Mouse (Mus musculus): ENCODE data around the gene Zc3h12c. TPM values are rescaled to one million over a fixed set of nuclear protein-coding genes. Genes with fewer than 3 reads are reported as not detected.

Gene Zc3h12c
- polyA plus RNA-seq, 2 experiments from 2014 or later = 0.95 to 1.2 TPM

- ATAC-seq = peak; percentile 71
These were observed 69.8 kb downstream of the Zc3h12c start for GRCm38 (mm10) chr9:52098600-52098999.

DNA sequence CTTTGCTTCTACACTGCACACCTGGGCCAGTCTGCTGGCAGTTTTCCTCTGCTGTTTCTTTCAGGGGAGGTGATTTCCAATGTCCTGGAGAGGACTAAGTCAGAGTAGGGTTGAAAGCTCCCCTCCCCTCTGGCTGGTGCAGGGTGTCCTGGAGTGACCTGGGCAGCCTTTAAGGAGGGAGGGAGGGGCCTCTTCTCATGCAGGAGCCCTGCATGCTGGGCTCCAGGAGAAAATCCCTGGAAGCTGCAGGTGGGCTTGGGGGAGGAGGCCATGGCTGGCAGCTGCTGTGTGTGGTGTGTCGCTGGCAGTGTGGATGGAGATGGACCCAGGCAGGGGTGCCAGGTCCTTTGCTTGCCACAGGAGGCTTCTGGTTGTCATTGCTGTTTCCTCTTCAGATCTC lies 71.0 kb downstream of the Zc3h12c start:
- no peak for ATAC-seq

GRCm38 (mm10) chr9:52095666-52096065 lies 72.7 kb downstream of the Zc3h12c start:
- no peak for ATAC-seq

- ATAC-seq = no peak
These were observed 73.8 kb downstream of the Zc3h12c start for GRCm38 (mm10) chr9:52094471-52094980.

- no peak for ATAC-seq
These were observed 74.4 kb downstream of the Zc3h12c start for GRCm38 (mm10) chr9:52094016-52094415.

DNA sequence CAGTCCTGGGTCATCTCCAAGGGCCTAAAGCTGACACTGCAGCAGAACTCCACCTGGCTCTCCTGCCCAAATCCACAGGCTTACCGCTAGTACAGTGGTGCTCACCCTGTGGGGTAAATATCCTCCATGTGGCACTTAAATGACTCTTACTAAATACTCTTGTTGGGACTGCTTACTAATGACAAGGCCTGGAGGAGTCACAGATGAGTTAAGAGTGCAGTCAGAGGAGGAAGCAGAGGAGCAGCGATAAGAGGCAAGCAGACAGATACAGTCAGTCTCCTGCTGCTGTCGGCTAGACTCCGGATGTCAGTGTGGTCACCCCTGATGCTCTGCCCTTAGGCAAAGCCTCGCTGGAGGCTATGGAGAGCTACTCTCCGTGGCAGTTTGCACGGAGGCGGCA lies 75.3 kb downstream of the Zc3h12c start:
- ATAC-seq = no peak

DNA sequence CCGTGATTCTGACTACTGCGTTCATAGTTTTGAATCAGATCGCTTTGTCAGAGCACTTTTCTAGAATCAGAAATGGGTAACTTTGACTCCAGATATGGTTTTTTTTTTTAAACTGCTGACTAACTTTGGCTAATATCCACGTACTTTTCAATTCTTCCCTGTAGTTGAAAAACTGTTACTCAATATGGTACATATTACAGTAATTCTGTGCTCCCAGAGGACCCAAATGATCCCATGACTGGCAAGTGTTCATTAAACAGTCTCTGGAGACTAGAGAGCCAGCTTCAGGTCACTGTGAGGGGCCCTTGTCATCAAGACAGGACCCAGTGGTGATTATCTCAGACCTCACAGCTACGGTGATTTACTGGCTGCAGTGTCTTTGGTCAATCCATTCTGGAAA lies 76.1 kb downstream of the Zc3h12c start:
- ATAC-seq = no peak

DNA sequence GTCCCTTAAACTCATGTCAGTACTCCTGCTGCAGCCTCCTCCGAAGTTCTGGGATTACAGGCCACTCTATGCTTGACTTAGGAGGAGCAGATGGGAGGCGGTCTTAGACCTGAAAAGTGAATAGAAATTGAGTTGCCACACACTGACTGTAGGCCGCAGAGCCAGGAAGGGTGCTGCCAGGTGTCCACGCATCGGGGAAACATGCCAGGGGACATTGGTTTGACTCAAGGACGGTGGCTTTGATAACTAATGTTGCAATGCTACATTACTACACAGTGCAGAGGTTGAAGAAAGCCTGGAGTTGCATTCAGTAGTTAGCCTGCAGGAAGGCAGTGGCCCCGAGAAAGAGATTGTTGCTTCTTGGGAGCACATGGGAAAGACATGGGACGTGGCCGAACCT lies 76.6 kb downstream of the Zc3h12c start:
- no peak for ATAC-seq

DNA sequence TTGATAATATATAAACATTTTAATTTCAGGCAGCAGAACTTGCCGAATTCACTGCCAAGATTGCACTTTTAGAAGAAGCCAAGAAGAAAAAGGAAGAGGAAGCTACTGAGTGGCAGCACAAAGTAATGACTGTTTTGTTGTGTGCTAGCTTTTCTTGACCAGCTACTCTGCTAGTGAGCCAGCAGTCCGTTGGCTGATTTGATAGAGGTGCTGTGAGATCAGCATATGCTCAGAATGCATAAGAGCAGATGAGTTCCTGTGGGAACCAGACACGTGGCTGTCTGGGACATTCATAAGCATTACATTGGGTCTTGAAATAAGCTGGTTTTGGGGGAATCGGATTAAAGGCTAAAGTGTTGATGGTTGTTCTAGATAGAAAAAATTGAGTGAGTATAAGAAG lies 86.0 kb downstream of the Zc3h12c start:
- no peak for ATAC-seq

GRCm38 (mm10) chr9:52081979-52082378 lies 86.4 kb downstream of the Zc3h12c start:
- ATAC-seq = no peak

DNA sequence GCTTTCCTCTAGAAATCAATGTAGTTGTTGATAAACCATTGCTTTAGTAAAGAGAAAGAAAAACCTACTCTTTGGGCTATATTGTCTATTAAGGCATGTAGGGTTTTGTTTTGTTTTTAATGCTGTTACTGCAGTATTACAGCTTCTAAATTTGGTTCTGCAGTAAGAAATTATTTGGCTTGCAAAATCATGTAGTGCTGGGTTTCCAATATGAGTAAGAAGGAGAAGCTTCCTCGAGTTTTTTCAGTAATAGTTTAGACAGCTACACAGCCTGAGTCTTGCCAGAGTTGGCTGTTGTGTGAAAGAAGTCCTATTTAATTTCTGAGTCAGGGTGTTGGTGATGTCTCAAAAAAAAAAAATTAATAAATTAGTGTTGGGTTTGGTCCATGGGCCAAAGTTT lies 90.7 kb downstream of the Zc3h12c start:
- ATAC-seq = no peak

DNA sequence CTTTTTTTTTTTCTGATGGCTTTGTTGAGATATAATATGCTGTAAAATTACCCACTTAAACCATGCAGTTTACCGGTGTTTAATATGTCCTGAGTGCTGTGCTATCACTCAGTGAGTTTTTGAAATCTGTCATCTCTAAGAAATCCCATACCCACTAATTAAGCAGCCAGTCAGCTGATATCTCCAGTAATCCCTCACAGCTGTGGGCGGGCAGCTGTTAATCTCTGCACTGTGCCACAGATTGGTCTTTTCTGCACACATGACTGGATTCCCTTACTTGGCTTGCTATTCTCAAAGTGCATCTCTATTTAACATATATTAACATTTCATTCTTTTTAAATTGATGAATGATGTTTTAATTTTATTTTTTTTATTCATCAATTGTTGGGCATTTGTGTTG lies 92.3 kb downstream of the Zc3h12c start:
- no peak for ATAC-seq

DNA sequence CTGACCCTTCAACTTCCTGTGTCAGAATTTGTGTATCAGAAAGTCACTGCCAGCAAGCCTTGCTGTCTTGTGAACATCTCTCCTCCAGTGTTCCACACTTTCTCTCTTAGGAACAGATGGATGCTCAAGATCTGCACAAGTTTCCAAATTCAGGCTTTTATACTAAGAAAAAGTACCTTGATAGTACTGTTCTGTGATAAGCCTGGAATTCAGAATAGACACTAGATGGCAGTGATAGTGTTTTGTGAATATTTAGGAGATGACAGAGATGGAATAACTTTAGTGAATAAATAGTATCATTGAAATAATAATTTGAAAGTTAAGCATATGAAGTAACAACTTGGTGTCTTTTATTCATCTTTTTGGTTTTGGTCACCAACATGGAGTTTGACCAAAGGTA lies 96.2 kb downstream of the Zc3h12c start:
- no peak for ATAC-seq

- peak; percentile 52 for ATAC-seq
These were observed 97.0 kb downstream of the Zc3h12c start for GRCm38 (mm10) chr9:52071352-52071751.

- peak; percentile 64 for ATAC-seq
These were observed 98.3 kb downstream of the Zc3h12c start for GRCm38 (mm10) chr9:52070052-52070451.

Other genes starting within 250 kb of the Zc3h12c start
- 10 to 100 TPM in 1 of 2 experiments, 1 to 10 TPM in 1; 9.2 to 12.9 TPM for gene Fdx1, start 205.0 kb downstream of the Zc3h12c start, polyA plus RNA-seq (2017; shearing (Covaris generic))
- 10 to 100 TPM; 39.6 to 48.0 TPM for gene Rdx, start 121.4 kb downstream of the Zc3h12c start, polyA plus RNA-seq (2017; shearing (Covaris generic))